Comparison of ENCODE assay signal across 24 mouse cellular contexts in genomic region chr5:36186294-36187053, GRCm38 (mm10). TPM values are rescaled to one million over a fixed set of nuclear protein-coding genes. Genes with fewer than 3 reads are reported as not detected.
A peak's percentile ranks its signal among the peaks of the same experiment; 100 is the strongest.
DNase-seq lines count a peak whose midpoint lies in the region; ATAC-seq and TF ChIP-seq lines count a peak whose summit lies in the region.
"Had no signal": no experiment of that assay in that cellular context is flagged by ENCODE, and none has a peak within 500 bp of the region (broad histone marks: within the 10 kb centered on the region; RNA-seq: fewer than 3 reads in every experiment).

No protein-coding gene starts in this region.

- H3K27me3 ChIP-seq in hindbrain, postnatal 0 days (ENCODE audit: insufficient read depth, low read length), result no peaks in the 10 kb centered on the region
- no peaks in the 10 kb centered on the region for H3K27me3 ChIP-seq in hindbrain, embryonic 12.5 days
- no peaks in the 10 kb centered on the region for H3K27me3 ChIP-seq in neural tube, embryonic 15.5 days (replicated peaks)
- H3K27me3 ChIP-seq: forebrain, embryonic 13.5 days had no signal

- DNase-seq in hindbrain, postnatal 0 days (ENCODE audit: low spot score), result peak; percentile 29
- DNase-seq in left cerebral cortex, adult 2 months (ENCODE audit: extremely low spot score in 1 of 2, low spot score in 2 of 2), result no peak
- no peak for DNase-seq in left cerebral cortex, adult 11 months (ENCODE audit: low spot score)
- no peak for DNase-seq in neural tube, embryonic 10.5 days (ENCODE audit: extremely low spot score, low spot score)
- no peak for DNase-seq in B cell, adult 2 months
- DNase-seq in thymus, postnatal 0 days (ENCODE audit: low spot score), result no peak
- DNase-seq: adrenal gland, postnatal 25 days; cerebellum, adult 2 months; cerebellum, postnatal 36 days; gastrocnemius, postnatal 36 days; lung, postnatal 36 days; retina, postnatal 1 day had no signal

- H3K27ac ChIP-seq in hindbrain, postnatal 0 days, result no peak overlapping the region
- no peak overlapping the region for H3K27ac ChIP-seq in hindbrain, embryonic 12.5 days
- H3K27ac ChIP-seq in left cerebral cortex, adult 2 months, result no peak overlapping the region
- H3K27ac ChIP-seq in neural tube, embryonic 15.5 days (replicated peaks), result no peak overlapping the region
- H3K27ac ChIP-seq: forebrain, embryonic 13.5 days; heart, embryonic 10.5 days; limb, embryonic 10.5 days; liver, embryonic 14.5 days had no signal

- H3K4me2 ChIP-seq in hindbrain, postnatal 0 days (ENCODE audit: low read depth, low read length), result no peak overlapping the region
- H3K4me2 ChIP-seq in hindbrain, embryonic 12.5 days (replicated peaks), result no peak overlapping the region
- no peak overlapping the region for H3K4me2 ChIP-seq in neural tube, embryonic 15.5 days
- H3K4me2 ChIP-seq: forebrain, embryonic 13.5 days had no signal

- intact Hi-C loops in left cerebral cortex, adult 2 months (cut with DNase I), result no loop called here

- ATAC-seq in hindbrain, postnatal 0 days, result no peak
- ATAC-seq in hindbrain, embryonic 12.5 days (ENCODE audit: low FRiP score), result no peak
- peak; percentile 29; the same call in 1 of the 2 replicates for ATAC-seq in neural tube, embryonic 15.5 days (ENCODE audit: low FRiP score)
- ATAC-seq: forebrain, embryonic 13.5 days; midbrain, embryonic 16.5 days had no signal

- no peaks in the 10 kb centered on the region for H3K36me3 ChIP-seq in hindbrain, postnatal 0 days (ENCODE audit: insufficient read depth, low read length)
- H3K36me3 ChIP-seq in hindbrain, embryonic 12.5 days, result no peaks in the 10 kb centered on the region
- no peaks in the 10 kb centered on the region for H3K36me3 ChIP-seq in neural tube, embryonic 15.5 days
- H3K36me3 ChIP-seq: heart, embryonic 10.5 days; limb, embryonic 10.5 days had no signal

- H3K9ac ChIP-seq in hindbrain, postnatal 0 days (replicated peaks; ENCODE audit: low read length), result no peak overlapping the region
- no peak overlapping the region for H3K9ac ChIP-seq in hindbrain, embryonic 12.5 days
- no peak overlapping the region for H3K9ac ChIP-seq in neural tube, embryonic 15.5 days (replicated peaks)
- H3K9ac ChIP-seq: forebrain, embryonic 13.5 days; liver, embryonic 14.5 days had no signal

- no peaks in the 10 kb centered on the region for H3K9me3 ChIP-seq in hindbrain, postnatal 0 days (ENCODE audit: low read length)
- H3K9me3 ChIP-seq in hindbrain, embryonic 12.5 days (replicated peaks), result no peaks in the 10 kb centered on the region
- no peaks in the 10 kb centered on the region for H3K9me3 ChIP-seq in neural tube, embryonic 15.5 days (replicated peaks)
- H3K9me3 ChIP-seq: forebrain, embryonic 13.5 days; heart, embryonic 10.5 days; limb, embryonic 10.5 days had no signal

- 55% methylated on average over 8 of the region's 8 CpGs for WGBS in hindbrain, postnatal 0 days
- WGBS in hindbrain, embryonic 12.5 days, result 68% methylated on average over 8 of the region's 8 CpGs
- WGBS in neural tube, embryonic 15.5 days, result 54% methylated on average over 8 of the region's 8 CpGs

- H3K4me1 ChIP-seq in hindbrain, postnatal 0 days (ENCODE audit: insufficient read depth, low read length), result no peaks in the 10 kb centered on the region
- peaks cover 9% of the 10 kb centered on the region for H3K4me1 ChIP-seq in hindbrain, embryonic 12.5 days
- peaks cover 16% of the 10 kb centered on the region for H3K4me1 ChIP-seq in neural tube, embryonic 15.5 days
- H3K4me1 ChIP-seq: limb, embryonic 10.5 days had no signal

- H3K4me3 ChIP-seq in hindbrain, postnatal 0 days (ENCODE audit: low read length), result no peak overlapping the region
- H3K4me3 ChIP-seq in hindbrain, embryonic 12.5 days, result no peak overlapping the region
- no peak overlapping the region for H3K4me3 ChIP-seq in left cerebral cortex, adult 2 months
- no peak overlapping the region for H3K4me3 ChIP-seq in neural tube, embryonic 15.5 days (replicated peaks)
- H3K4me3 ChIP-seq: forebrain, embryonic 13.5 days; heart, embryonic 10.5 days; limb, embryonic 10.5 days had no signal

- TF ChIP-seq CTCF in hindbrain, postnatal 0 days (IDR thresholded peaks at IDR 0.05; ENCODE audit: low read depth), result peak; percentile 31
- TF ChIP-seq CTCF in left cerebral cortex, adult 2 months (IDR thresholded peaks at IDR 0.05), result peak; percentile 41

RNA-seq across cellular contexts. Expression of gene Psapl1, which starts 17.3 kb away (rescaled TPM):
- not detected in 2 replicates for total RNA-seq in hindbrain, postnatal 0 days (2014; rRNA removed)
- polyA plus RNA-seq in hindbrain, postnatal 0 days (2015; fragmentation: Nextera tagmentation; extraction: Ambion mirVana), result not detected in 2 replicates
- 0.08 TPM in 1 of 2 replicates, not detected in the other for polyA plus RNA-seq in hindbrain, embryonic 12.5 days (2016; fragmentation: Nextera tagmentation; extraction: Ambion mirVana)
- not detected for total RNA-seq in left cerebral cortex, adult 2 months (2021)
- 0.20 TPM in 1 of 2 replicates, not detected in the other for polyA plus RNA-seq in neural tube, embryonic 15.5 days (2015; fragmentation: Nextera tagmentation; extraction: Ambion mirVana)
- 0.66 and 0.70 TPM in 2 replicates for polyA plus RNA-seq in thymus, postnatal 0 days (2015; fragmentation: Nextera tagmentation; extraction: Ambion mirVana)
- total RNA-seq: adrenal gland, postnatal 25 days; gastrocnemius, postnatal 36 days; layer of hippocampus, adult 8-10 months; left cerebral cortex, adult 8-10 months; megakaryocyte-erythroid progenitor cell, adult 5-6 weeks had no signal
- polyA plus RNA-seq: cerebellum, adult 2 months; heart, postnatal 0 days; hindbrain, embryonic 11.5 days; liver, embryonic 14.5 days; midbrain, embryonic 16.5 days had no signal
